Mouse (Mus musculus): ENCODE results near the gene Cabin1. TPM values are rescaled to one million over a fixed set of nuclear protein-coding genes. Genes with fewer than 3 reads are reported as not detected.

Cabin1 gene
- total RNA-seq, 2 experiments from 2014 or later, result 20.7 to 24.0 TPM

DNA sequence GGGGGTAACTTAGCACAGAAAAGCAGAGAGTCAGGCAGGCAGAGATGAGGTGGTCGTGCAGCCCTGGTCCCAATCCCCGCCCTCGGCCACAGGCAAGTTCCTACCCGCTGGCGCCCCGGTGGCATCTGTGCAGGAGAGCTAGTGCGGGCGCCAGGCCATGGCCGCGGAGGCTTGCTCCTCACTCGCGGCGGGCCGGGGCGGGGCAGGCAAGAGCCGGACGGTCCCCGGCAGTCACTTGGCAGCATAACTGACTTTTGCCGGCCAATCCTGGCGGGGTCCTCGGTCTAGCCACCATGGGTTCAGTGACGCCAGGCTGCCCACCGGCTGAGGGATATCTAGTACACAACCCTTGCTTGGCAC, 96.2 kb downstream of the Cabin1 start:
- ATAC-seq (ENCODE audit: poor library complexity, severe bottlenecking), result peak; percentile 76

DNA sequence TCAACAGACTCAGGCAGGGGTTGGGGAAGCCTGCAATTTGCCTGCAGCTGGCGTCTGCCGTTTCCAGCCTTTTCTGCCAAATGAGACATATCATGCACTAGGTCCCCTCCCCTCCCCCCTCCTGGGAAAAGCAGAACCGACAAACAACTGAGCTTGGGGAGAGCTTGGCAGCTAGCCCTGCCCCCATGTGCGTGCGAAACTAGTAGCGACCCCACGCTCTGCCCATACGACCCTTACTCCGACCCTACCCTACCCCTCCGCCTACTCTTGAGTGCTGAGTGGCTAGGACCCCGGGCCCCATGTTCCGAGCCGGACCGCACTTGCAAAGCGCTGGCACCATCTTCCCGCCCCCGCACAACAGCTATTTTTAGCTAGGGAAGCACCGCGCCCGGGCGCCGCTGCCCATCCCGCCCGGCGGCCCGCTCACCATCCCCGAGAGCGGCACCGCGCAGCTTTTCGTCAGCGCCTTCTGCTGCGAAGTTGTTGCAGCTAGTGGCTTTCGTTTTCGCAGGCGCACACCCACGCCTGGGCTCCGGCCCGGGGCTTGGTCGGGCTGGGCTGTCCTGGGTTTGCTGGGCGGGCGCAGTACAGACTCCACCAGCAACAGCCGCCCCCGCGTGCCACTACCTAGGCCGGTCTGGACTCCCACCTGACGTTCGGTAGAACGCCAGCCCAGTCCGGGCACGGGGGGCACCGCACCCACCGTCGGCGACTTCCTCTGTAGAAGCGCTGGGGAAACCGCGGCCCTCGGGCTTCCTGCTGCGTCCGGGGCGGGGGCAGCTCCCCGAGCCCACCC, 96.8 kb downstream of the Cabin1 start:
- ATAC-seq (ENCODE audit: poor library complexity, severe bottlenecking), result peak; percentile 59

DNA sequence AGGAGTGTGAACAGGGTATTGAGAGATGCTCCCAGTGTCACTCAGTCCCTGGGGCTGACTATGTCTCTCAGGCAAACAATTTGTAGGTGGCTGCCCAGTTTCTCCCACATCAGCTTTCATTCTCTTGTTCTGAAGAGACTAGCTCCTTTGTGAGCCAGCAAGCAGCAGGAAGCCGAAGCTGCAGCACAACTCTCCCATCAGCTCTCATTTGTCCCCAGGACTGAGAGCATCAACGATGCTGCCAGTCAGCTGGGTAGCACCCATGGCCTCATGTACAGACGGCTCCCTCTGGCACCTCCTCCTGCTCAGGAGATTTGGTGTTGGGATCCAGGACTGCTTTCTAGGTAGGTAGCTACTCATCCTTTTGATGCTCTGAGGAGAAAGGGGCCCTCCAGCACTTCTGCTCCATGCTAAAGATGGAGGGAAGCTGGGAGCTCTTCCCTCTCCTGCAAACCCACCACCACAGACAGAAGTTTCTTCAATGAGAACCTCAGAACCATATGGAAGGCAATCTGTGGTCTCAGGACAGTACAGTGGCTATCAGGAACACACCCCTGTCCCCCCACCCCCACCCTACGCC, 97.6 kb downstream of the Cabin1 start:
- no peak for ATAC-seq (ENCODE audit: poor library complexity, severe bottlenecking)

DNA sequence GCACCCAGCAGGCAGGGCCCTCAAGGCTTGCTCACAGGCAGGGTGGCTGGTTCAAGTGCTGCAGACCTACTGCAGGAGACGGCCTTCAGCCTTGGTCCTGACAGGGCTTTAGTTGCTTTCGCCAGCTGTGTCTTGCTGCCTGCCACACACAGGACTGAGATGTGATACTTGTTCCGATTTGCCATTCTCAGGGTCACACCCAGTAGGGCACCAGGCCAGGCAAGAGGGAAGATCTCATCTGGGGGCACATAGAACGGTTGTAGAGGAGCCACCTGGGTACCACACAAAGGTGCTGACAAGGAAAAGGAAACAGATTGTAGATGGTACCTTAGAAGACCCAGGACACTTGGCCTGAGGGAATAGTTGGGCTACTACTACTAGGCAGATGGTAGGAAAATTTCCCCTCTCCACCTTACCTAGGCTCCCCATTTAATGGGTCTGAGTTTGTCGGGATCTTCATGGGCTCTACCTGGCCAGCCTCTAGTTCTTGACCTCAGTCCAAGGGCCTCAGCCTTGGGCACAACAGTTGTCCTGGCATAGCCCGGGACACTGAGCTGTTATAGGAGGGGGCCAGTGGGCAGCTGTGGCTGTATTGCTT, 99.4 kb downstream of the Cabin1 start:
- ATAC-seq (ENCODE audit: poor library complexity, severe bottlenecking), result no peak

DNA sequence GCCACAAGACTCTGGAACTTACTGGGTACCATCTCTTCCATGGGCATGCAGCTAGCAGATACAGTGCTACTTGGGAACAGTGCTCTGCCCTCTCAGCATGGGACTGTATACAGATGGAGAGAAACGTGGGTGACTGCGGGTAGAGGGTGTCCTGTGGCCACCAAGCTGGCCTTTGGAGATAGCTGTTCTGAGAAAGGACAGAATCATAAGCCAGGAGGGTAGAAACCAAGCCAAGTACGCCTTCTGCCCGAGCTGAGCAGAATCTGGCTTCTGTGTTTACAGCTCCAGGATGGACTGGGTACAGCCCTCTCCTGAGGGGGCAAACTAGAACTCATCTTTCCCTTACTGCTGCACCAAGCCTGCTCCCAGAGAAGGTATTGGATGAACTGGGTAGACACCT, 101.6 kb downstream of the Cabin1 start:
- no peak for ATAC-seq (ENCODE audit: poor library complexity, severe bottlenecking)

DNA sequence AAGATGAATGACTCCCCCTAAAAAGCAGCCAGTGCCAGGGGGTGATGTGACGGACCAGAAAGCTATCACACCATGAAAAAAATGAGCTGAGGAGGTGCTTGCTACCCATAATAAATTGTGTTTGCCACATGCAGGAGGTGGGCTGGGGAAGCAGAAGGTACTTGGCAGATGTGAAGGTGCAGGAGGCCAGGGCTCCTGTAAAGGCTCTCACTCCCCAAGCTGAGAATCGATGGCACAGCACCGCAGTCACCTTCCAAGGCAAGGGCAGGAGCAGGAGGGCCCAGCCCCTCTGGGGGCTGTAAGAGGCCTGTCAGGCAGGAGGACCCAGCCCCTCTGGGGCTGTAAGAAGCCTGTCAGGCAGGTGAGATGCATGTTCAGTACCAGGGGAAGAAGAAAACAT, 102.3 kb downstream of the Cabin1 start:
- no peak for ATAC-seq (ENCODE audit: poor library complexity, severe bottlenecking)

DNA sequence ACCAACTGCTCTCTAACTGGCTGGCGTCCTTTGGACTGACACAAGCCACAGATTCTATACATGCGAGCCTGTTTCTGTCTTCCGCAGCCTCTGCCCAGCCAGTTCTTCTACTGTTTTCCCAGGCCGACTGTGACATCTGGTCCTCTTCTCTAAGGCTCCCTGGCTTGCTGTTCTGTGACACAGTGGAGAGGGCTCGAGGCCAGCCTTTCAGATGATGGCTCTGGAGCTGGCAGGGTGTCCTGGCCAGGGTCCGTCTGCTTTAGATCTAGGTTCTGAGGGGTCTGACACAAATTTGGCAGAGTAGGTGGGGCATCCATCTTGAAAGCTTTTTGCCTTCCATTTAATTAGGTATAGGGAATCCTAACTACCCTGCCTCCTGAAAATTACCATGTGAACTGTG, 102.8 kb downstream of the Cabin1 start:
- no peak for ATAC-seq (ENCODE audit: poor library complexity, severe bottlenecking)

DNA sequence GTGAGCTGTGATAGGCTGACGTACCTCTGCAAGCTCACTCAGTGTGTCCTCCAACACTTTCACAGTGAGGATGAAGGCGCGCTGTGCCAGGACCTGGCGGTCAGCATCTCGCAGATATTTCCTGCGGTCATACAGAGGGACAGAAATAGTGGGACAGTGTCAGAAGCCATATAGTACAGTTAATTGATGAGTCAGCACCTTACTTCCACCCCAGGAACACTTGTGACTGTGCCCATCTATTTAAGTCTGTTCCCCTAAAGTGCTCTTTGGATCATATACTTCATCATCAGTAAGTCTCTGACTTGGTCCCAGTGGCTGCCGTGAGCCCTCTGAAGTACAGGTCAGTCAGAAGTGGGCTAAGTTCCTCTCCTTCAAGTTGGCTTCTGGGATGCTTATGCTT, 106.4 kb downstream of the Cabin1 start:
- no peak for ATAC-seq (ENCODE audit: poor library complexity, severe bottlenecking)

DNA sequence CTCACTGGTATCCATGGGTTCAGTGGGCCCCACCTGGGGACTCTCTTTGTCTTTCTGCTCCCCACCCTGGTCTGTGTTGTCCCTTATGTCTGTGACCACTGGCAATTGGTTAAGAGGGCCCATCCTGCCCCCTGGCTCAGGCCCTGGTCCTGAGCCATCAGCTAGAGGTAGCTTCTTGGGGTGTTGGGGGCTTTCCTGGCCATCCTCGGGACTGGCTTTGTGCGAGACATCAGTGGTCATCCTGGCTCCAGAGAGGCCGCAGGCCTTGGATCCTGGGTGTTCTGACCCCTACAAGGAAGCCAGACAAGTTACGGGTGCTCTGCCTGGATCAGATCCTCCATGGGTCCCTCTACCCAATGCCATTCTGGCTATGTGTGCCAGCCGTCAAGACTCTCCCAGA, 107.0 kb downstream of the Cabin1 start:
- ATAC-seq (ENCODE audit: poor library complexity, severe bottlenecking), result no peak

DNA sequence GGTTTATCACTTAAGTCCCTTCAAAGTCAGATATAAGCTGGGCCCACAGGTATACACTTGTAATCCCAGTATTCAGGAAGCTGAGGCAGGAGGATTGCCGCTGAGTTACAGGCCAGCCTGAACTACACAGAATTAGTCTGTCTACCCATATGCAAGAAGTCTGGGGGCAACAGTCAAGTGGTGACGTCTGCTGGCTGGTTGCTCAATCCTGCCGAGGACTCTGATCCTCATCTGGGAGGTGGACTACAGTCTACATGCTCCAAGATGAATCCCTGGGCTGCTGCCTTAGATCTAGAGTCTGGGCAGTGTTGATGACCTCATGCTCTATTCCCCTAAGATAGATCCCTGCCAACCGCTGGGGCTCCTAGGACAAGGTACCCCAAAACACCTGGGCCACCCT, 110.1 kb downstream of the Cabin1 start:
- no peak for ATAC-seq (ENCODE audit: poor library complexity, severe bottlenecking)

DNA sequence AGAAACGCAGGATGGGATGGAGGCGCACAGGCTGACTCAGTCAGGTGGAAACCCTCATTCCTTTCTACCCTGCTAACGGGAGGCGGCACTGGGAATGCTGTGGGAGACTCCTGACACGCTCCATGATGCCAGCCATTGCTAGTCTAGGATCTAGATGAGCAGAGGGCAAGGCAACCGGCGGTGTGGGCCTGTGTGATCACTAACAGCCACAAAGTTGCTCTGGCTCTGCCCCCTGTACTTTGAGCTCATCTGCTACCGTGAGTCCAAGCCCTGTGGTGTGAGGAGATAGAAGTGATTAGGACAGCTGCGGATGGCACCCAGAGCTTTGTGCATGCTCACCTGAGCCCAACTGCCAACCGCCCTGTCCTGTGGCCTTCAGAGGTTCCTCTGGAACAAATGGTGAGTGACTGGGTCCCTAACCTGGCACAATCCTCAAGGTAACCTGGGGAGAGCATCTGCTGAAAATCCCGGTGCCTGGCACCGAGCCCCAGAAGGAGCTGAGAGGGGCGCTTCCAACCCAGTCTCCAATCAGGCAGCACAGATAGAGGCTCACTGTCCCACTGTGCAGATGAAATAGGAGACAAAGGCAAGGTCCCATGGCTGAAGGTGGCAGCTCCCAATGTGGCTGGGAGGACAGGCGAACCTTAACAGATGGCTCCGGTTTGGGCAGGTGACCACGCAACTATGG, 112.6 kb downstream of the Cabin1 start:
- no peak for ATAC-seq (ENCODE audit: poor library complexity, severe bottlenecking)

DNA sequence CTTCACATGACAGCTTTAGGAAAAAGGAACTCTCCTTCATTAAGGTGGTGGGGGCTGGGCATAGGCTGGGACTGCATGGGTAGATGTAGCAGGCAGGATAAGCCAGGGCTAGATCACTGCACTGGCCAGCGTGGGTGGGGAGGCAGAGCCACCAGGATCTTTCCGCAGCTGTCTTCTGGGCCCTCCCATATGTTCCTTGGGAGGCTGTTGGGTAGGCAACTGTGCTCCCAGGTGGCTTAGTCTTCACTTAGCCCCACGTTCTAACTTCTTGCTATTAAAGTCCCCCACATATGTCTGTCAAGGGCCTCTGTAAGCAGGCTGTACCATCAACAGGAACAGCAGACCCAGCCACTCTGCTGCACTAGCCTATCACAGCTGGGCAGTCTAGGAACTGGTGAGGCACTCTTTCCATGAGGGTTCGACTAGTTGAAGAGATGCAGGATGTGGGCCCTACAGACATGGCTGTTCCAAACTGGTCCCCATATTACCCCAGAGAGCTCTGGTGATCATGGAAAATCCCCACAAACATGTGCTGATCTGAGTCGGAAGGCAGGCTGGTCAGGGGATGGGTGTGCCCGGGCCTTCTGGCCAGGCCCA, 113.7 kb downstream of the Cabin1 start:
- ATAC-seq (ENCODE audit: poor library complexity, severe bottlenecking), result no peak

DNA sequence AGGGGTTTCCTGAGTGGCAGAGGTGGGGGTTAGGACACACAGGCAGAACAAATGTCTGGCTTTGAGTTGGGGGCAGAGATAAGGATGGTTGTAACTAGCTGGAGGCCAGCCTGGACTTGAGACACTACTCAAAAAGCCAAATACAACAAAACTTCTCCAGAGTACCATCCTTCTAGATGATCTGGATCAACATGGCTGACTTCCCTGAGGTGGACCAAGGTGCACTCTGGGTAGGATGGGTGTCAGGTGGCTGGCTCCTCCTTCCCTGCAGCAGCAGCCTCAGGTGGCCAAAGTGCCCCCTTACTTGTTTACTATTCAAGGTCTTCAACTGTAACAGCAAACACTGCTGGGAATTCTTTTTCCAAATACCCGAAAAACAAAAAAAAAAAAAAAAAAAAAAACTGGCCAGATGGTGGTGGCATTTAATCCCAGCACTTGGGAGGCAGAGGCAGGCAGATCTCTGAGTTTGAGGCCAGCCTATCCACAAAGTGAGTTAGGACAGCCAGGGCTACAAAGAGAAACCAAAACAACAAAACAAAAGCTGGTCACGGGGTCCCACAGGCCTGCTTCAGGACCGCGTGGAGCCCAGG, 114.6 kb downstream of the Cabin1 start:
- ATAC-seq (ENCODE audit: poor library complexity, severe bottlenecking), result no peak

DNA sequence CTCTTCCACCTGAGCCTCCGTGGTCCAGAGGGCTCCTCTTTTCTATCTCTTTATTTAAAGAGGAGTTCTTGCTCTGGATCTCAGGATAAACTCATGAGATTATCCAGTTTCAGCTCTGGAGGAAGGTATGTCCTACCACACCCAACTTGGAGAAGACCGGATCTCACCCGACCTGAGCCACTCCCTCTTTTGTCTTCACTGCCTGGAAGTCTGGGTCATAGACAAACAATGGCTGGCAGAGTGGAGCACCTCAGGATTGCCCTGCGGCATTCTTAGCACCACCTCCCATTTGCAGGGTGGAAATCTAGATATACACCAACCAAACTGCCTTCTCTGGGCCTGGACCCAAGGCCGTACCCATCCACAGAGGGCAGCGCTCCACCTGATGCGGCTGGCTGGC, 115.1 kb downstream of the Cabin1 start:
- ATAC-seq (ENCODE audit: poor library complexity, severe bottlenecking), result no peak

DNA sequence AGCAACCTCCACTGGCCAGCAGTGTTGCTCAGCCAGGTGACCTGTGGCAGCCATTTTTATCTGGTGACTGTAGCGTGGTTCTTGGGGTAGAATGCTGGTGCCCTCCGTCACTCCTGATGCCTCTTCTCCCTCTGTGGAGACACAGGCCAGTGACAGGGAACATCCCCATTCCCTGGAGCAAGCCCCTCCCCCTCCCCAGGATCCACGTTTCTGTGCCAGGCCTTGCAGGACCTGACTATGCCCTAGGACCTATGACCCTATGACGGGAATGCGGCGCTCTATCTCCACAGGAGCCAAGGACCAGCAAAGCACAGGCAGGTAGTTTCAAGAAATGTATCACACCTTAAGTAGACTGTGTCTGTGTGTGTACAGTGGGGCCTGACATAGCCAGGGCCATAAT, 116.0 kb downstream of the Cabin1 start:
- ATAC-seq (ENCODE audit: poor library complexity, severe bottlenecking), result no peak

DNA sequence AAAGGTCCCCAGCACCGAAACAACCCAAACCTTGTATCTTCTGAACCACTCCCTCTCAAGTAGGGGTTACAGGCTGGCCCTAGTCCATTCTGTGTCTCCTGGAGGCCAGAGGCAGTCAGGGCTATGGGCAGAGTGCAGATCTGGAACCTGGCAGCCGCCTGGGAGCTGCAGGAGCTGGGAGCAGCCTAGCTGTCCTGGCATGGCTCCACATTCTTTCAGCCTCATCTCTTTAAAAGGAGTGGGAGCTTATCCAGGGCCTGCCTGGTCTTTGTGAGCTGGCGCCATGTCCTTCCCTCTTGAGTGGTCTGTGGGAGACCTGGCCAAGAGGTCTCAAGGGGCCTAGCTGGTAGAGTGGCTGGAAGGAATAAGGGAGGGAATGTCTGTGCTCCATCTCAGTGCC, 116.8 kb downstream of the Cabin1 start:
- ATAC-seq (ENCODE audit: poor library complexity, severe bottlenecking), result no peak

DNA sequence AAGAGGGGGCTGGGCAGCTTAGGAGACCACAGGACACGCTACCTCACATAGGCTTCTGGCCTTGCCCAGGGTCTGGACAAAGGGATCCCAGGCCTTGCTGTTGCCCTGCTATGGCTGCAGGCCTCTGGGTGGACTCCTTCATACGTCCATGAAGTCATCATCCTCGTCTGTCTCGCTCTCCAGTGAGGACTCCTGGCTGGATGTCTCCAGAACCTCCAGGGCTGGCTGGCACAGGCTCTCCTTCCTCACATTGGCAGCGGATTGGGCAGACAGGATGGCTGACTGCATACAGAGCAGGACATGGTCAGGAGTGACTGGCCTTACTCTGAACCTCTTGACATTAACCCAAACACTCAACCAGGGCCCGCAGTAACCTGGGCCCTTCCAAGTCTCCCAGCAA, 117.7 kb downstream of the Cabin1 start:
- ATAC-seq (ENCODE audit: poor library complexity, severe bottlenecking), result no peak

DNA sequence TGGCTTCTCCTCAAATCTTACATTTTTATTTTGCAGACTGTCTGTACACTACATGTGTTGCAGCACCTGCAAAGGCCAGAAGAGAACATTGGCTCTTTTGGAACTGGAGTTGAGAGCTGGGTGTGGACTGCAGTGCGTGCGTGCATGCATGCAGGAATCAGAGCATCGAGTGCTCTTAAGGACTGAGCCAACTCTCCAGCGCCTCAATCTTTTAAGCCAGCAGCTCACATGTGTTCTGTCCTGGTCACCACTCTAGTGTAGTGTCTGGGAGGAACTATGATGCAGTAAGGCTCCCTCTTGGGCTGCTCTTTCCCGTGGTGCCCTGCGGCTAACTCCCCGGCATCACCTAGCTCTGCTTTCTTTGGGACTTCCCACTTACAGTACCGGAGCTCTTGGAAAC, 118.5 kb downstream of the Cabin1 start:
- ATAC-seq (ENCODE audit: poor library complexity, severe bottlenecking), result no peak

DNA sequence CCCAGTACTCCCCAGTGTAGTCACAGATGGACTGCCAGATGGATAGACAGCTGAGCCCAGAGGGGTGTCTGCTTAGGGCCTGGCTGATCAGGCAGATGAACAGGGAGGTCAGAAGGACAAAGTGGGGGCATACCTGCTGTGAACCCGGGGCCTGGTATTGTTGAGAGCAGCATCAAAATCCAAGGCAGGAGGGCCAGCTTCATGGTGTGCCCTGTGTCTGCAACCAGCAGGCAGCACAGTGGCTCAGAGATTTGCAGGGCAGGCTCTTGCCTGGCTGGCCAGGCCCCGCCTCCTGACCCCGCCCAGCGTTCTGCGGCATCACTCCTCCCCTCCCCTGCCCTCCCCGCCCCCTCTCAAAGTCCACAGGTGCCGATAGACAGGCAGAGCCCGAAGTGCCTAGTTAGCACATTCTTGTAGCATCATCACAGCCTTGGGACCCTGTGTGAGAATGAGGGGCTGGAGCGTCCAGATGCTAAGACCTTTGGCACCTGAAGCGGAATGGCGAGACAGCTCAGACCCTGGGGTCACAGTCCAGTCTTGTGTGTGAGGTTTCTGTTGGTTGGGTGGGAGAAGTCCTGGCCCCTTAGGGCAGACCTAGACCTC, 120.3 kb downstream of the Cabin1 start, which contains the start of gene Susd2:
Susd2 (minus strand) TSS at position 268 of the 603 bp plus-strand sequence.
- no peak for ATAC-seq (ENCODE audit: poor library complexity, severe bottlenecking)

DNA sequence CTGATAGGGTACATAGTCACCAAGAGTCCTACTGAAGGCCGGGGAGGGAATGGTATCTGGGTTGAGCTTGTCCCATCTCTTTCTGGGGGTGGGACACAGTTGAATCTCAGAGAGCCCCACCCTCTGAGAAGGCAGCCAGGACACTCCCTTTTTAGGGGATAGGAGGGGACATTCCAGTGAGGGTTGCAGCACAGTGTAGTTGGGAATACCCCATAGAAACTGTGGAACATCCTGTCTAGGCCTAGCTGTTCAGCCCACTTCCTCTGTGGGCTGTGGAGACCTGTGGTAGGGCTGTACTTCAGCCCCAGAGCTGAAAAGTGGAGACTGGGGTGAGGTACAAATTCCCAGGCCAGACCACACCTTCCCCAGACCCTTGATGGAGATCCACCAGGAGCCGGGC, 121.2 kb downstream of the Cabin1 start:
- no peak for ATAC-seq (ENCODE audit: poor library complexity, severe bottlenecking)

DNA sequence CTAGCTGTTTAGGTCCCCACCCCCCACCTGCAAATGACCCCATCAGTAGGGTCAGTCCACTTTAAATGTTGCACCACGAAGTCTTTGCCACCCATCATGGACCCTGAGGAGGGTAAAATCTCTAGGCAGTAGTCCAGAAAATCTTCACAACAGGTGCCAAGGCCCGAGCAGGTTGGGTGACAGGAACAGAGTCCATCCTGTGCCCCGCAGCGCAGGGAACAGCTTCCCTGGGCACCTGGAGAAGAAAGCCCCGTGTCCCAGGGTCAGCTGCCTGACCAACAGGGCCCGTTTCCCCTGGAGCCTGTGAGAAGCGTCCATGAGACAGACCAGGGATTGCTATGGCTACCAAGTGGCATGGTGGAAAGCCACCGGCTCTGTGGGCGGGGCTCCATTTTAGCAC, 121.7 kb downstream of the Cabin1 start:
- ATAC-seq (ENCODE audit: poor library complexity, severe bottlenecking), result no peak

Data from megakaryocyte, adult 5-6 weeks (primary cell).